Mouse (Mus musculus) heart, embryonic 10.5 days (tissue): ENCODE measurements at regions not wholly inside any gene's neighbourhood (a gene's known extent, or its start where the extent isn't known, plus 50 kb on each side); places are given as distances from the start of the nearest gene placed in this dataset.
A peak's percentile ranks its signal among the peaks of the same experiment; 100 is the strongest.

Experiments used
- DNase-seq: peaks from one replicate; pipeline ENCODE4 v3.0.0-alpha.2; 2017; ENCODE audit warnings: low spot score
- H3K27ac ChIP-seq: fragments of 300-500 bp; sonication (generic); 2 replicates; pipeline ENCODE4 v1.5.1; 2016; ENCODE audit warnings: mild to moderate bottlenecking
- H3K27me3 ChIP-seq: fragments of 300-500 bp; sonication (generic); 2 replicates; pipeline ENCODE4 v1.6.1; 2016; ENCODE audit warnings: mild to moderate bottlenecking; ENCODE audit not compliant: poor library complexity, insufficient read depth, severe bottlenecking
- H3K36me3 ChIP-seq: fragments of 300-500 bp; sonication (generic); 2 replicates; pipeline ENCODE4 v1.6.1; 2016; ENCODE audit warnings: mild to moderate bottlenecking, moderate library complexity
- H3K4me1 ChIP-seq: fragments of 300-500 bp; sonication (generic); 2 replicates; pipeline ENCODE4 v1.6.1; 2016; ENCODE audit warnings: mild to moderate bottlenecking
- H3K4me3 ChIP-seq: fragments of 300-500 bp; sonication (generic); 2 replicates; pipeline ENCODE4 v1.5.1; 2016; ENCODE audit warnings: mild to moderate bottlenecking, moderate library complexity
- H3K9me3 ChIP-seq: fragments of 300-500 bp; sonication (generic); 2 replicates; pipeline ENCODE4 v1.6.1; 2016; ENCODE audit warnings: mild to moderate bottlenecking, moderate library complexity
- WGBS: fragments of 180-500 bp; shearing (Covaris S2); methylation state at CpG from one replicate; pipeline ENCODE4 v1.1.7; 2016; 5-methylcytosine and 5-hydroxymethylcytosine counted together

DNA sequence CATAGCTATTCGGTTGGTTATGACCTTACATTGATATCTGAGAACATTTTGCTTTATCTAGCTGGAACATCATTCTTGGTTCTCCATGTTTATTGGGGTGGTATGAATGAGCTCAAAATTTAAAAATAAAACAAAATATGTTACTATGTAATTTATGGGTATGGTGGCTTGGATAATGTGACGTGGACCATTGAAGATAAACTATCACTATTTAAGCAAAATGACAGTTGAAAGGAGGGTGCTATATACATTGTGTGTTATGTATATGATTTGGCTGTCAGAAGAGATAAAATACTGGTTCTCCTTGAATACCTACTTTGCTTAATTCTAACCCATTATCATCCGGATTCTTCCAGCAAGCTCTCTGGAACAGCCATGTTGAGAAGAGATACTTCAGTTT is 424.2 kb upstream of the Zeb2 start:
- H3K36me3 ChIP-seq, result no peaks in the 10 kb centered on the region
- no peak for DNase-seq
- H3K27me3 ChIP-seq, result no peaks in the 10 kb centered on the region
- H3K9me3 ChIP-seq, result no peaks in the 10 kb centered on the region
- no peaks in the 10 kb centered on the region for H3K4me1 ChIP-seq
- H3K4me3 ChIP-seq, result no peak overlapping the region
- H3K27ac ChIP-seq, result no peak overlapping the region
- 91% methylated on average over 3 of the region's 3 CpGs for WGBS

DNA sequence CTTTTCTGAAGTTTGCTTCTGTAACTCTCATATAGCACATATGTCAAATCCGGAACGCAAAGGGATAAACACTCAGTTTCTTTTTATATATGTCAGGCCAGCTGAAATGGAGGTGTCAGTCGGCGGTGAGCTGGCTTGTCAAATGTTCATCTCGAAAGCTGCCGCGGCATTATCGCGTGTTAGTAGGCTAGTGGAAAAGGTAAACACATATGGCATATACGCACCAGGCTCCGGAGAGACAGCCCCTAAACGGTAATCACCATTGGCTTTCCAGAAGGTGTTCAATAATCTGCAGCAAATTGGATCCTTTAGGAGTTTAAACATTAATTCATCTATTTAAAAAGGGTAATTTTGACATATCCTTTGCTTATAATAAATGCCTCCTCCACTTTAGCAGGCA is 421.8 kb upstream of the Zeb2 start:
- Histone ChIP-seq H3K4me1 (no peaks in the 10 kb centered on the region), H3K4me3 (no peak overlapping the region), H3K27ac (no peak overlapping the region), H3K27me3 (no peaks in the 10 kb centered on the region), H3K9me3 (no peaks in the 10 kb centered on the region), H3K36me3 (no peaks in the 10 kb centered on the region)
- 90% methylated on average over 12 of the region's 12 CpGs for WGBS
- no peak for DNase-seq

GRCm38 (mm10) chr2:45537722-45538121 is 420.5 kb upstream of the Zeb2 start:
- Histone ChIP-seq H3K4me3 (no peak overlapping the region), H3K36me3 (no peaks in the 10 kb centered on the region), H3K27me3 (no peaks in the 10 kb centered on the region), H3K27ac (no peak overlapping the region), H3K9me3 (no peaks in the 10 kb centered on the region), H3K4me1 (no peaks in the 10 kb centered on the region)
- no peak for DNase-seq
- WGBS, result 95% methylated on average over 7 of the region's 7 CpGs

DNA sequence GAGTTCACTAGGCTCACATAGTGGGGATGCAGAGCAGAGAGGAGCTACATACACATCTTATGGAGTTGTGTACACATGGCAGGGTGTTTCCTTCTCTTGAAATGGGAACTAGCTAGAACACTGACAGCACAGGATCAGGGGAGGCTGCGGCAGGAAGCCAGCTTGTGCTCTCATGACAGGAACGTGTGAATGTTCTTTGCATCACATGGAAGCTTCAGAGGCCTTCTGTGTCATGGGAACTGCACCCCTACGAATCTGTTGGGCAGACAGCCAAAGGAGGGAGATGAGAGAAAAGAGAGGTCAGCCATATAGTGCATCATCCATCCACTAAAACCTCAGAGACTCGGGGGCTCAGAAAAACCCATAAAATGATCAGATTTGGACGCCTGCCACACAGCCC is 417.6 kb upstream of the Zeb2 start:
- WGBS, result 80% methylated on average over 5 of the region's 5 CpGs
- no peaks in the 10 kb centered on the region for H3K9me3 ChIP-seq
- no peaks in the 10 kb centered on the region for H3K4me1 ChIP-seq
- no peak overlapping the region for H3K4me3 ChIP-seq
- no peak for DNase-seq
- H3K36me3 ChIP-seq, result no peaks in the 10 kb centered on the region
- no peak overlapping the region for H3K27ac ChIP-seq
- no peaks in the 10 kb centered on the region for H3K27me3 ChIP-seq

DNA sequence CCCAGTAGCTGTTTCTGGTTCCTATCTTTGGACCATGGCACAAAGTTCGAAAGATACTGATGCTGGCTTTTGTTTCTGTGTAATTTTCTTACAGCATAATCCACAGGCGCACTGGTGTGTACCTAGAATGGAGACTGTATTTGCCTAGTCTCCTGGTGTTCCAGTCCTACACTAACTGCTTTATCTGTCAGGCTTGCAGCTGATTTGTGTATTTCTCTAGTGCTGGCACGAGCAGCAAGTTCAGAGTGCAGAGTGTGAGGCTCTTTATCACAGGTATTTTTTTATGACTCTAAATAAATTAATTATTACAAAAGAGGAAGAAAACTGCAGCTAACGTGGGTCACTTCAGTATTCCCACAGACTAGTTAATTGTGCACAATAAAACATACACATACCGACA is 405.1 kb upstream of the Zeb2 start:
- DNase-seq, result no peak
- no peaks in the 10 kb centered on the region for H3K27me3 ChIP-seq
- WGBS, result 80% methylated on average over 5 of the region's 5 CpGs
- H3K4me1 ChIP-seq, result peaks cover 7% of the 10 kb centered on the region; the same call in 1 of the 2 replicates
- H3K27ac ChIP-seq, result no peak overlapping the region
- no peaks in the 10 kb centered on the region for H3K36me3 ChIP-seq
- H3K4me3 ChIP-seq, result no peak overlapping the region
- no peaks in the 10 kb centered on the region for H3K9me3 ChIP-seq

GRCm38 (mm10) chr2:45519550-45520152 is 402.5 kb upstream of the Zeb2 start:
- peak overlapping the region; percentile 22; the same call in 1 of the 2 replicates for H3K27ac ChIP-seq
- no peak overlapping the region for H3K4me3 ChIP-seq
- DNase-seq, result no peak
- no peaks in the 10 kb centered on the region for H3K36me3 ChIP-seq
- no peaks in the 10 kb centered on the region for H3K27me3 ChIP-seq
- peaks cover 7% of the 10 kb centered on the region; the same call in 1 of the 2 replicates for H3K4me1 ChIP-seq
- WGBS, result 47% methylated on average over 4 of the region's 4 CpGs
- H3K9me3 ChIP-seq, result no peaks in the 10 kb centered on the region

DNA sequence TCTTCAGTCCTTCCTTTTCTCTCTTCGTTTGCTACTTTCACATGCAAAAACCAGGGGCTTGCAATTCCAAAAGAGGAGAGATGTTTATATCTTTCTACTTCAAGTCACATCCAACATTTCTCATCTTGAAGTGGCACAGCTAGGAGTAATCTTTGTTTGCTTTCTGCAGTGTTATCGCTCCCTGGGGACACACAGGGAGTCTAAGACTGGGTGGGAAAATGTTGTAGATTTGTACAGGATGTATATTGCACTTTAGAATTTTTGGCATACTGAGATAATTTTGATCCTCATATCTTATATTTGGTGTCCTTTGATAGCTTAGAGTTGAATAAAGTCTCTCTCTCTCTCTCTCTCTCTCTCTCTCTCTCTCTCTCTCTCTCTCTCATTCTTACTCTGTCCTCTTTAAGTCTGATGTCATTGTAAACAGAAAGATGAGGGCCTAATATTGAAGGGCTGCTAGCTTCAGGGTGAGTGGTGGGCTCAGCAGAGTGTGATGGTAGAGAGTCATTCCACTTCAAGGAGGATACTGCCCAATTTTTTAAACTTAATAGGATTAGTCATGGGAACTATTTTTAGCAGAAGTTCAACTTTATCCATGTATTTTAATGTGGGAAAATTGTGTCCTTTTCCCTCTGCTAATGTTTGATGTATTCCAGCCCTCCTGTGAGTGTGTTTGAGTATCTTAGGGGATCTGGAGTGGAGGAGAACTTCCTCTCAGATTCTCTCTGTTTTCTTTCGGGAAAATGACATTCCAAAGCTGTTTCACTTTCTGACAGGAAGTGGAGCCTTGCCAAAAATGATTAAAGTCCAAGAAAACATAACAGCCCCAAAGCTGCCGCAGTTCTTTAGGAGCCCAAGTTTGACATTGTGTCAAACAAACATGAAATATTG is 397.3 kb upstream of the Zeb2 start:
- Histone ChIP-seq H3K27me3 (no peaks in the 10 kb centered on the region), H3K27ac (no peak overlapping the region), H3K4me1 (peaks cover 5% of the 10 kb centered on the region; the same call in 1 of the 2 replicates), H3K9me3 (no peaks in the 10 kb centered on the region), H3K36me3 (no peaks in the 10 kb centered on the region), H3K4me3 (no peak overlapping the region)
- no peak for DNase-seq
- 42% methylated on average over 4 of the region's 4 CpGs for whole genome bisulfite sequencing

DNA sequence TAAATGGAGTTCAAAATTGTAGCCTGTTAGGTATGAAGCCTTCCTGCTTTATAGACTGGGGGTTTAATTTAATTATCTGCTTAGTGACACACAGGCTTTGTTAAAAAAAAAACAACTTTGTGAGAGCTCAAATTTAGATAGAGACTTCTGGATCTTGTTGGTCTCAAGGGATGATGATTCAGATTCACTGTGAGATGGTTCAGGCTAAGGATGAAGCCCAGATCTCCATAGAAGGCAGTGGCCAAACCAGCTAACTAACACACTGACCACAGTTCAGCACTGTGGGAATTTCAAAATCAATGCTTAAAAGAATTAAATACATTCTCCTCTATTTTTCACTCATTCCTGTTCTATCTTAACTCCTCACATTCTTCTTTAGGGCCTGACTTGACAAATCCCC is 395.7 kb upstream of the Zeb2 start:
- no peak for DNase-seq
- Histone ChIP-seq H3K27me3 (no peaks in the 10 kb centered on the region), H3K27ac (no peak overlapping the region), H3K9me3 (no peaks in the 10 kb centered on the region), H3K4me3 (no peak overlapping the region), H3K4me1 (no peaks in the 10 kb centered on the region), H3K36me3 (no peaks in the 10 kb centered on the region)

DNA sequence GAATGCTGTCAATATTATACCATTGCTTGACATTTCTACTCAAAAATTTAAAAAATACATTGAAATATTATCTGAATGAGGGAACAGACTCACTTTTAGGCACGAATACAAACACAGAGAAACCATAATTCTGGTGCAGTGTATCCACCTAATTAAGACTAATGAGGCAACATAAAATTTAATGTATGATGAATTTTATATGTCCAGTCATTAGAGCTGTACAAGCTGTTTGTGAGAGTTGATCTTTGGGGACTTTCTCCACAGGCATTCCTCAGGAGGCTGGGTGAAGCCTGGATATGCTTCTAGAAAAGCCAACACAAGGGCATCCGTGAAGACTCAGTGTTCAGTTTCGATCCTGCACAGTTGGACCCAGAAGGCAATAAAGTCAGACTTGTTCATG is 394.6 kb upstream of the Zeb2 start:
- H3K27me3 ChIP-seq, result no peaks in the 10 kb centered on the region
- DNase-seq, result no peak
- no peaks in the 10 kb centered on the region for H3K36me3 ChIP-seq
- no peak overlapping the region for H3K4me3 ChIP-seq
- H3K27ac ChIP-seq, result no peak overlapping the region
- 81% methylated on average over 3 of the region's 3 CpGs for whole genome bisulfite sequencing
- no peaks in the 10 kb centered on the region for H3K4me1 ChIP-seq
- no peaks in the 10 kb centered on the region for H3K9me3 ChIP-seq

DNA sequence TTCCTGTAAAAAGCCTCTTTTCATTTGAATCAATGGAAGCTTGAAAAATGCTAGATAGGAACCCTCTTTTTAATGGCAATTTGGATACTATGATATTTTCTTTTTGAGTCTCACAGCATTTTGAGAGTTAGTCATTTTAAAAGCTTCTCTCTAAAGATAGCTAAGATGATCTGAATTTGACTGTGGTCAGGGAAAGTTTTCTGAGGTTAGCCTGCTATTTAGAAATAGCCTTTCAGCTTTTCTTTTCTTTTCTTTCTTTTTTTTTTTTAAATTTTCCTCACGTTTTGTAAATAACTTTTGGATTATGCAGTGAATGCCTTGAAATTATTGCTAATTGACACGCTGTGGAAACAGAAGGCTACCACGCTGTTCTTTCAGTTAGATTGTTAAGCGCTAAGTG is 387.3 kb upstream of the Zeb2 start:
- H3K36me3 ChIP-seq, result no peaks in the 10 kb centered on the region
- no peak overlapping the region for H3K27ac ChIP-seq
- DNase-seq, result no peak

DNA sequence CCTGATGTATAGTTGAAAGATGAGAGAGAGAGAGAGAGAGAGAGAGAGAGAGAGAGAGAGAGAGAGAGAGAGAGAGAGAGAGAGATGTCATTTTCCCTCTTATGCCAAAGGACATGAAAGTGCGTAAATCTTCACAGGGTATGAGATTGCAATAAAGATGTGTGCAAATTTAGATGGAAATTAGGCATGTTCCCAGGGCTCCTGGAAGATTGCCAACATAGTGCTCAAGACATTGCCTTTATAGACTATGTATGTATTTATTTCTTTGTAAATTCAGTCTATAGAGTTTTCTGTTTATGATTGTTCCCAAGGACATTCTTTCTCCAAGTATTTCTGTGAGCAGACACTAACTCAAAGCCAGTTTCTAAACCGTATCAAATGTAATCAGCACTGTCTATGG is 376.5 kb upstream of the Zeb2 start:
- Histone ChIP-seq H3K27me3 (no peaks in the 10 kb centered on the region), H3K4me3 (no peak overlapping the region), H3K9me3 (no peaks in the 10 kb centered on the region), H3K27ac (no peak overlapping the region), H3K36me3 (no peaks in the 10 kb centered on the region), H3K4me1 (no peaks in the 10 kb centered on the region)
- no peak for DNase-seq
- WGBS, result 80% methylated on average over 2 of the region's 2 CpGs

More for the DNA sequence above, 387.3 kb upstream of the Zeb2 start:
- Histone ChIP-seq H3K4me1 (no peaks in the 10 kb centered on the region), H3K9me3 (no peaks in the 10 kb centered on the region), H3K27me3 (no peaks in the 10 kb centered on the region), H3K4me3 (no peak overlapping the region)
- WGBS, result 88% methylated on average over 4 of the region's 4 CpGs

DNA sequence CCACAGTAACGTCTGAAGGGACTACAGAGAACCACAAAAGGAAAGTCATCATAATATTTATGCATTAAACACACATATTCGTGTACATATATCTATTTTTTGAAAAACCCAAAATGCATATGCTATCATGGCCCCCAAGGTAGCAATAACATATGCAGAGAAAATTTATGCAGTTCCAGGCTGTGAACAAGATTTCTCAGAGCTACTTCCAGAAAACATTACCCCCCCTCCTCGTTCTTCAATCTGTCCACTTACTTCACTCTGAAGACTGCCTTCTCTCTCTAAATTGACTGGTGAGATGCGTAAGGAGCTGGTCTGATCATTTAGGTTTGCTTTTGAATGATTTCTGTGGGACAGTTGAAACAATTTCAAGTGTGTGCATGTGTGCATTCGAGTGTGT is 369.3 kb upstream of the Zeb2 start:
- no peak overlapping the region for H3K27ac ChIP-seq
- H3K27me3 ChIP-seq, result no peaks in the 10 kb centered on the region
- H3K4me1 ChIP-seq, result no peaks in the 10 kb centered on the region
- no peak for DNase-seq
- no peaks in the 10 kb centered on the region for H3K9me3 ChIP-seq
- no peak overlapping the region for H3K4me3 ChIP-seq
- no peaks in the 10 kb centered on the region for H3K36me3 ChIP-seq
- 82% methylated on average over 5 of the region's 5 CpGs for WGBS

- DNase-seq, result no peak
- 80% methylated on average over 10 of the region's 10 CpGs for WGBS
- Histone ChIP-seq H3K4me1 (no peaks in the 10 kb centered on the region), H3K27me3 (no peaks in the 10 kb centered on the region), H3K36me3 (no peaks in the 10 kb centered on the region), H3K27ac (no peak overlapping the region), H3K4me3 (no peak overlapping the region), H3K9me3 (no peaks in the 10 kb centered on the region)
Measured at GRCm38 (mm10) chr2:45485477-45485876, 368.3 kb upstream of the Zeb2 start.
